In the genomic region with DNA sequence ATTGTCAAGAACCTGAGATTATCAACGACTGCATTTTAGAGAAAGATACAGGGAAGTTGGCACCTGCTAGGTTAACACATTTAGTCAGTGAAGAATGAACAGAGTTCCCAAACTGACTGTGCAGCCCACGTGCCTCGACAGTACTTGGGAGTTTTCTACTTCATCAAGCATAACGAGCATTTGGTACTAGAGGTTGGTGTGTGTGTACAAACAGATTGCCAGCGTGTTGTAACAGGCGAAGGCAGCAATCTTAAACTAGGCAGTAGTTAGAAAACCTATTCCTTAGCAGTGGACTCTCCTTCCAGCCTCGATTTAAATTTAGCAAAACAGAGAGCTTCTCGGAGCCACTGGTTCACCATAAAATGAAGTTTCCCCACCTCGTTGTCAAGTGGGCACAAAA, we compare ENCODE assay signal across 8 mouse cellular contexts. TPM values are rescaled to one million over a fixed set of nuclear protein-coding genes. Genes with fewer than 3 reads are reported as not detected.
DNase-seq lines count a peak whose midpoint lies in the region; ATAC-seq and TF ChIP-seq lines count a peak whose summit lies in the region.

No protein-coding gene starts in this region.

- ATAC-seq in forebrain, embryonic 16.5 days, result no peak
- ATAC-seq in midbrain, embryonic 16.5 days, result no peak

- no peak for TF ChIP-seq POLR2A in lung, adult 2 months (IDR thresholded peaks at IDR 0.05; ENCODE audit: borderline replicate concordance, extremely low read depth, low read depth, low read length)

- no peaks in the 10 kb centered on the region for H3K36me3 ChIP-seq in forebrain, embryonic 16.5 days (ENCODE audit: control insufficient read depth, insufficient read depth)
- no peaks in the 10 kb centered on the region for H3K36me3 ChIP-seq in midbrain, embryonic 16.5 days (ENCODE audit: control insufficient read depth, insufficient read depth, low read length)

- peak overlapping the region; percentile 93 for H3K4me2 ChIP-seq in forebrain, embryonic 16.5 days (ENCODE audit: low read length)
- H3K4me2 ChIP-seq in midbrain, embryonic 16.5 days (ENCODE audit: low read length), result peak overlapping the region; percentile 83

- no peak for TF ChIP-seq CTCF in lung, adult 2 months (IDR thresholded peaks at IDR 0.05; ENCODE audit: insufficient read depth, low read length)

- no peaks in the 10 kb centered on the region for H3K9me3 ChIP-seq in forebrain, embryonic 16.5 days (ENCODE audit: control insufficient read depth, low read length)
- H3K9me3 ChIP-seq in midbrain, embryonic 16.5 days (replicated peaks; ENCODE audit: control insufficient read depth, low read length, poor library complexity, severe bottlenecking), result no peaks in the 10 kb centered on the region

- H3K4me1 ChIP-seq in lung, adult 2 months (ENCODE audit: control insufficient read depth, insufficient read depth, low read length), result peaks cover 10% of the 10 kb centered on the region
- peaks cover 10% of the 10 kb centered on the region for H3K4me1 ChIP-seq in forebrain, embryonic 16.5 days (replicated peaks; ENCODE audit: control insufficient read depth, insufficient read depth, low read length)
- peaks cover 13% of the 10 kb centered on the region for H3K4me1 ChIP-seq in midbrain, embryonic 16.5 days (ENCODE audit: control insufficient read depth, insufficient read depth, low read length)

- no peak for DNase-seq in lung, adult 2 months
- no peak for DNase-seq in lung, postnatal 25 days (ENCODE audit: low spot score)
- DNase-seq in brain, adult 2 months (ENCODE audit: low read depth, low spot score), result peak; percentile 48
- peak; percentile 26 to 50 for DNase-seq in kidney, postnatal 4 days
- no peak for DNase-seq in c-Kit-positive CD71-positive TER-119-positive erythroid progenitor cells, embryonic 14.5 days (ENCODE audit: low spot score)
- no peak for DNase-seq in yolk sac, embryonic 10.5 days (ENCODE audit: low spot score)

- H3K4me3 ChIP-seq in lung, adult 2 months (replicated peaks; ENCODE audit: extremely low read depth, low read depth, low read length), result peak overlapping the region; percentile 86
- H3K4me3 ChIP-seq in forebrain, embryonic 16.5 days (replicated peaks; ENCODE audit: low read length), result peak overlapping the region; percentile 82
- H3K4me3 ChIP-seq in midbrain, embryonic 16.5 days (ENCODE audit: low read depth, low read length), result peak overlapping the region; percentile 55

- H3K27me3 ChIP-seq in forebrain, embryonic 16.5 days (replicated peaks; ENCODE audit: control insufficient read depth, insufficient read depth, low read length), result no peaks in the 10 kb centered on the region
- no peaks in the 10 kb centered on the region for H3K27me3 ChIP-seq in midbrain, embryonic 16.5 days (ENCODE audit: control insufficient read depth, insufficient read depth, low read depth, low read length)

- WGBS in lung, adult 2 months, result 34% methylated on average over 9 of the region's 9 CpGs
- 13% methylated on average over 9 of the region's 9 CpGs for WGBS in forebrain, embryonic 16.5 days
- WGBS in midbrain, embryonic 16.5 days, result 30% methylated on average over 9 of the region's 9 CpGs

- peak overlapping the region; percentile 89 for H3K9ac ChIP-seq in forebrain, embryonic 16.5 days (replicated peaks; ENCODE audit: low read depth, low read length)
- H3K9ac ChIP-seq in midbrain, embryonic 16.5 days (ENCODE audit: low read depth, low read length), result peak overlapping the region; percentile 70

- H3K27ac ChIP-seq in forebrain, embryonic 16.5 days (ENCODE audit: low read length), result peak overlapping the region; percentile 99
- peak overlapping the region; percentile 100 for H3K27ac ChIP-seq in midbrain, embryonic 16.5 days (ENCODE audit: low read length)

RNA-seq across cellular contexts. Expression of gene Eif4g2, which starts 38.7 kb away (rescaled TPM):
- polyA plus RNA-seq in lung, adult 2 months (2012; rRNA removed), result 54.4 and 88.3 TPM in 2 replicates
- polyA plus RNA-seq in forebrain, embryonic 16.5 days (2015; fragmentation: Nextera tagmentation; extraction: Ambion mirVana), result 1,250 and 1,378 TPM in 2 replicates
- 1,168 and 1,270 TPM in 2 replicates for polyA plus RNA-seq in midbrain, embryonic 16.5 days (2015; fragmentation: Nextera tagmentation; extraction: Ambion mirVana)

Comparison
In these comparisons a context has a peak if more than half of its experiments do, and no peak if none do; other contexts are left out.
1. DNase-seq: peak in brain, adult 2 months (single experiment) and kidney, postnatal 4 days (2 of 2); none in lung, adult 2 months (single experiment), lung, postnatal 25 days (single experiment), c-Kit-positive CD71-positive TER-119-positive erythroid progenitor cells, embryonic 14.5 days (single experiment) and yolk sac, embryonic 10.5 days (single experiment).
2. RNA of gene Eif4g2, which starts 38.7 kb away (polyA plus RNA-seq): 1,250 to 1,378 TPM in forebrain, embryonic 16.5 days and 1,168 to 1,270 TPM in midbrain, embryonic 16.5 days; 54.4 to 88.3 TPM in lung, adult 2 months; every median in the first group is over 10 times any median in the second.
3. Peak in every context shown above with its lines, with median percentiles within 50 percentile points of each other: H3K4me3 ChIP-seq.